Mouse (Mus musculus) adrenal gland, postnatal 4 days (tissue): ENCODE results near the gene Tmem119. TPM values are rescaled to one million over a fixed set of nuclear protein-coding genes. Genes with fewer than 3 reads are reported as not detected.

ENCODE experiments used
- DNase-seq, 2 experiments: peaks; one replicate each; pipeline ENCODE4 v3.0.0; 2021 to 2022; ENCODE audit warnings: low spot score in 2 of 2, mixed read lengths in 2 of 2
- long read RNA-seq, 2 experiments: library from polyadenylated mRNA; stranded (forward); transcript quantifications; one replicate each; pipeline ENCODE4 v2.0.0; 2021
- total RNA-seq, 2 experiments: library from RNA; stranded (reverse); gene quantifications; 2 replicates each; pipeline ENCODE4 v1.2.3; 2021

Gene Tmem119
- total RNA-seq: 10 to 100 TPM; 24.5 to 25.2 TPM
- long read RNA-seq, experiment 1, transcript Tmem119-201 (2 exons, 2,242 nt): major isoform, 34 of 41 reads
- long read RNA-seq, experiment 1, partial matches to known transcripts: 0 of 41 reads
- long read RNA-seq, experiment 1, other reads (novel, unspliced or antisense): 6 of 41 reads
- long read RNA-seq, experiment 2, transcript Tmem119-201 (2 exons, 2,242 nt): major isoform, 46 of 58 reads
- long read RNA-seq, experiment 2, partial matches to known transcripts: 0 of 58 reads
- long read RNA-seq, experiment 2, other reads (novel, unspliced or antisense): 11 of 58 reads

DNA sequence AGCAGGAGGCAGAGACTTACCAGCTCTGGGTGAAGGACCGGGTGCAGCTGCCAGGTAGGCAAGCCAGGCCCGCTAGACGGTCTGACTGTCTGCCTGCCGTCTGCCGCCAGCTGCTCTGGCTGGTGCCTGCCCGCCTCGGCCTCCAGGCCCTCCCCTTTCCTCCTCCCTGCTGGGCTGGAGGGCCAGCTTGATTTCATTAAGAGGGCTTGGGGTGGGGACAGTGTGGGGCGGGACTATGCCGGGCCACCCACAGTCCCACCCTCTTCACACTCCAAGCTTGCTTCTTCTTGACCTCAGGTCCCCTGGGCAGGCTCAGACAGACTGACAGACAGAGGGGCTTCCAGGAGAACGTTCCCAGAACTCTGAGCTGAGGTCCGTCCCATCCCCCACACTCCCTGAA is at the start of gene Tmem119:
Gene Tmem119, minus strand, starts transcription at position 237 of the 400 bp plus-strand sequence.
- no peak for DNase-seq

DNA sequence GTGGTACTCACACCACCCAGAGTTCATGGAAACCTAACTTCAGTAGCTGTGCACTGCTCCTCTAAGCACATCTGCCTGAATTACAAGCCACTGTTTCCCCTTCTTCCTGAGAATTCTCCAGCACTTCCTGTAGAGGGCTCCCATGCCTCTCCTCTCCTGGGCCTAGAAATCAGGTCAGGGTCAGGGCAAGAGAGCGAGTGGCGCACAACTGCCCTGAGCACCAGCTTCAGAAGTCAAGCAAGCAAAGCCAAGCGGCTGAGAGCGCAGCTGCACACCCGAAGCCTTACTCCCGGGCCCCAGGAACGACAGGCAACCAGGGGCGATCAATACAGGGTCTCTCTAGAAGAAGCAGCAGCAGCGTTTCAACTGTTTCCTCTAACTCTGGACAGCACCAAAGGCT is 47.3 kb upstream of the Tmem119 start:
- DNase-seq: no peak

- no peak for DNase-seq
Observed at GRCm38 (mm10) chr5:113846656-113847055, 46.3 kb upstream of the Tmem119 start.

DNA sequence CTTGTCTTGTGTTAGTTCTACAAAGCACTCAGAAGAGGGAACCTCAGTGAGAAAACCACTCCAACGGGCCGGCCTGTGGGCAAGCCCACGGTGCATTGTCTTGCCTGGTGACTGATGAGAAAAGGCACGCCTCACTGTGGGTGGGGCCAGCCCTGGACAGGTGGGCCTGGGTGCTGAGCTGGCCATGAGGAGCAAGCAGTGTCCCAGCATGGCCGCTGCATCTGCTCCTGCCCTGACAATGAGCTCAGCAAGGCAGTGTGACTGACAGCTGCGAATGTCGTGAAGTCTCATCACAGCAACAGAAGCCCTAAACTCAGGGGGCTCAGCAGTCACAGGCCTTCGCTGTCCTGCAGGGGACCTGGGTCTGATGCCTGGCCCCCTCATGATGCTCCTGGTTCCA is 45.3 kb upstream of the Tmem119 start:
- DNase-seq: no peak

DNA sequence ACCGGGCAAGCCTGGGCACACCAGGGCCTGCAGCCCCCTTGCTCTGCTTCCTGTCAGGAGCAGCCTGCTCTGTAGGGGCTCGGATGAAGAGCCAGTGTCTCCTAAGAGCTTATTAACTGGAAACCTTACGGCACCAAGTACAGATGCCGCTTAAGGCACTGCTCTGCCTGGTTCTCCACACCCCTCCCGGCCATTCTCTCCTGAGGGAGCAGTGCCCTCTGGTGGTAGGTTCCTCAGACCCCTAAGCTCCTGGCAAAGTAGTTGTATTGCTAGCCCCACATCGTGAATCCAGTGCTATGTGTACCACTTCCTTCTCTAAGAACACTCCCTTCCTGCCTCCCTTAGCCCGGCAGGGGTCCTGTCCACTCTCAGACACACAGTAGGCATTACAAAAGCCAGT is 44.4 kb upstream of the Tmem119 start:
- peak in 1 of 2 experiments; percentile 42 for DNase-seq

- no peak for DNase-seq
Observed at GRCm38 (mm10) chr5:113844106-113844505, 43.8 kb upstream of the Tmem119 start.

- no peak for DNase-seq
Observed at GRCm38 (mm10) chr5:113842906-113843305, 42.6 kb upstream of the Tmem119 start.

DNA sequence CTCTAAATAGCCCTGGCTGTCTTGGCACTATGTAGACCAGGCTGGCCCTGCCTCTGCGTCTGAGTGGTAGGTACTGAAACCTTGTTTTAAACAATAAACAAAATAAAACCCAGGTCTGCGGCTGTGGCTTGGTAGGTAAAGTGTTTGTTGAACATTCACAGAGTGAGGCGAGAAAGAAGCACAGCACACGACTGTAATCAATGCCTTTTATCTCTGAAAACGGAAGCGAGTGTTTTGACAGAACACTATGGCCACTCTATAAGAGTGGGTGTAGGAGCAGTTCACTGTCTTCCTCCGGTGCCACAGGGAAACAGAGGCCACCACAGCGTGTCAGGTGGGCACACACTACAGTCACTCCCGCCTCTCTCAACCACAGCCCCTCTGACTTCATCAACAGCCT is 41.9 kb upstream of the Tmem119 start:
- no peak for DNase-seq

- DNase-seq: no peak
Observed at GRCm38 (mm10) chr5:113841243-113842225, 41.2 kb upstream of the Tmem119 start.

GRCm38 (mm10) chr5:113840443-113840842 is 40.1 kb upstream of the Tmem119 start:
- DNase-seq: no peak

- no peak for DNase-seq
Observed at GRCm38 (mm10) chr5:113836961-113837360, 36.6 kb upstream of the Tmem119 start.

DNA sequence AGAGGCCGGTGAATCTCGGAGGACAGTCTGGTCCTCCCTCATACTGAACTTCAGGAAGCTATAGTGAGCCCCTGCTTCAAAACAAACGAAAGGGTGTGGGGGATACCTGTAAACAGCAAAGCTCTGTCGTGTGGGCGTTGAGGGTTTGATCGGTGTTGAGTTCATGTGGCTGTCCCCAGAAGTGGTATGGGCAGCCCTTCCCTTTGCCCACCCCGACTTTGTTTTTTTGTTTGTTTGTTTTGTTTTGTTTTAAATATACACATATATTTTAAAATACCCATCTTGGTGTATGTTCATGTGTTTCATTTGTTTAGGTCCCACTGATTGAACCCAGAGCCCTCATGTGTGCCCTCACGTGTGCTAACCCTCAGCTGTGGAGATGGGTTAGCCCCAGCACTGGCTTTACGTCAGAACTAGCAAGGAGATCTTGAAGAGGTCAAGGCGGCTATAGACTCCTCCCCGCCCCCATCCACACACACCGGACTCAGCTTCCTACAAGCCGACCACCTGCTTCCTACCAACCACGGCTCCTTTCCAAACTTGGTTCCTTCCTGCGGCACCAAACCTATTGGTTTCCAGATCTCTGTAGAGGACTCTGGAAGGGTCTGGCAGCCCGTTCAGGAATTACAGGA is 33.1 kb upstream of the Tmem119 start:
- no peak for DNase-seq

- DNase-seq: no peak
Observed at GRCm38 (mm10) chr5:113832490-113832901, 32.2 kb upstream of the Tmem119 start, which contains the start of gene Selplg. Gene Selplg, minus strand, starts transcription at chr5:113832644.

DNA sequence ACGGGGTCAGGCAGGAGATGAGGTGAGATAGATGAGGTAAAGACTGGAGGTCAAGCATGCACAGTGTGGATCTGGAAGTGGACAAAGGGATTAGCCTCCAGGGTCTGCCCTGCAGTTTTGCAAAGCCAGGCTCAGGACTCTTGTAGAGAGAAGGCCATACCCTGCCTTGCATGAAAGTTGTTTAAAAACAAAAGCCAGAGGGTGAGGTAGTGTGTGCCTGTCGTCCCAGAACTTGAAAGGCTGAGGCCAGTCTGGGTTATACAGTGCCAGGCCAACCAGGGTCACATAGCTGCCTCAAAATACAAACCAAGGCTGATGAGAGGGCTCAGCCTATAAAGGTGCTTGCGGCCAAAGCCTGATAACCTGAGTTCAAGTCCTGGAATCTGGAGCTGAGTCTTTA is 31.4 kb upstream of the Tmem119 start:
- no peak for DNase-seq

GRCm38 (mm10) chr5:113830796-113831195 is 30.5 kb upstream of the Tmem119 start:
- no peak for DNase-seq

GRCm38 (mm10) chr5:113830292-113830643 is 30.0 kb upstream of the Tmem119 start:
- DNase-seq: no peak

- no peak for DNase-seq
Observed at GRCm38 (mm10) chr5:113829566-113830291, 29.4 kb upstream of the Tmem119 start.

DNA sequence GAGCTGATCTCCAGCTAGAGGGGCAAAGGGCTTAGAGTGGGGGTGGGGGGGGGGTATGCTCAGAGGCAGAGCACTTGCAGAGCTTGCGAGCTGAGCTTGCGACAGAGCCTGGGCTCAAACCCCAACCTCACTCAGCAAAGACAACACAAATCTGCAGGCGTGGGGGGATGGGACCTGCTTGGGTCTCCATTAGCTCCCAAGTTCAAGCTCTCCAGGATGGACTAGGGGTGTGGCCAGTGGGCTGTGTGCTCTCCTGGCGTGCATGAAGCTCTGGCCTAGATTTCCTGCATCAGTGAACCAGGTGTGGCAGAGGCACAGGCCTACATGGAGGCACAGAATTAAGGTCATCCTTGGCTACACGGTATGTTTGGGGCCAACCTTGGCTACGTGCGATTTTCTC is 28.2 kb upstream of the Tmem119 start:
- DNase-seq: no peak

DNA sequence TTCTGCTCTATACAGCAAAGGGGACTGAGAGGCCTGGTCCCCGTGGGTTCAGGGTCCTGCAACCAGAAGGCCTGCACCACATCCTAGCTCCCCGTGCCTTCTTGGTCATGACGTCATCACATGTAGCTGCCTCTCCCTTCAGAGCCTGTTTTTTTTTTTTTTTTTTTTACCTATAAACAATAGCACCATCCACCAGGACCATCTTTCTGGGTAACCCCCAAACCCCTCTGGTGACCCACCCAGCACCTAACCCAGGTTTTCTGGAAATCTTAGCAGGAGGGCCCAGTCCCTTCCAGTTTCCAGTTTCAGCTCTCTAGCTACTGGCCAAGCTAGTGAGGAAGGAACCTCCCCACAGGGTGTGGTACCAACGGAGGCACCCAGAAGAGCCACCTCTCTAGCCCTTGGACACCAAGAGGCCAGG is 27.7 kb upstream of the Tmem119 start:
- DNase-seq: no peak

DNA sequence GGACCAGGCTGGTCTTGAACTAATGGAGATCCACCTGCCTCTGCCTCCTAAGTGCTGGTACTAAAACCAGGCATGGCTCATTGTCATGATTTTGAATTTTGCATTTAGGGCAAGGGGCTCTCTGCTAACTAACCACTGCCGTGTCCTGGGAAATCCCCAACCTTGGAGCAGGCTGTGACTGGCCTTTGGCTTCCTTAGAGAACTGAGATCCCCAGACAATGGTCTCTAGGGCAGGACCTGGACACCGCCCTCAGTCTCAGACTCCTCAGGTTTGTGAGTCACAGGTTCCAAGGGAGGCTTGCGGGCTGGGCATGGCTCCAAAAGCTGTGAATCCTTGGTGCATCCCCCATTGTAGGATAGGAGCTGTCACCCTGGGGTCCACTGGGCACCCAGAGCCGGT is 26.3 kb upstream of the Tmem119 start:
- DNase-seq: no peak

- no peak for DNase-seq
Observed at GRCm38 (mm10) chr5:113825558-113825957, 25.2 kb upstream of the Tmem119 start.
